Mouse (Mus musculus) mammary gland, adult 2 months (tissue): Measurements from ENCODE around the gene Tmem178. TPM values are rescaled to one million over a fixed set of nuclear protein-coding genes. Genes with fewer than 3 reads are reported as not detected.

Experiments used
- polyA plus RNA-seq: library from polyadenylated mRNA; depleted of rRNA; stranded (reverse); fragments of >200 nt; gene quantifications from 2 replicates; pipeline ENCODE4 v1.2.3, GENCODE M21; 2012; ENCODE audit warnings: low replicate concordance; rRNA removed

The Tmem178 gene
- polyA plus RNA-seq, result 0.56 and 0.62 TPM in 2 replicates

DNA sequence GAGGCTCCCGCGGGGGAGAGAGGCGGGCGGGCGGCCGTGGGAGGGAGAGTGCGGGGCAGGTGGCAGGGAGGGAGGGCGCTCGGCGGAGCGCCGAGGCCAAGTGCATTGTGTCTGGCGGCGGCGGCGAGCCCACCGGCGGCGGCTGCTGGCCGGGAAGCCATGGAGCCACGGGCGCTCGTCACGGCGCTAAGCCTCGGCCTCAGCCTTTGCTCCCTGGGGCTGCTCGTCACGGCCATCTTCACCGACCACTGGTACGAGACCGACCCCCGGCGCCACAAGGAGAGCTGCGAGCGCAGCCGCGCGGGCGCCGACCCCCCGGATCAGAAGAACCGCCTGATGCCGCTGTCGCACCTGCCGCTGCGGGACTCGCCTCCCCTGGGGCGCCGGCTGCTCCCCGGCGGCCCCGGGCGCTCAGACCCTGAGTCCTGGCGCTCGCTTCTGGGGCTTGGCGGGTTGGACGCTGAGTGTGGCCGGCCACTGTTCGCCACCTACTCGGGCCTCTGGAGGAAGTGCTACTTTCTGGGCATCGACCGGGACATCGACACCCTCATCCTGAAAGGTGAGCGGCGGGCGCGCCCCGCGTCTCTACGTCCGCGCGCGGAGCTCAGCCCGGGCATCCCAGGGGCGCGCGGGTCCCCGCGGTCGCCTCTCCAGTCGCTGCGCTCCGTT lies at the start of gene Tmem178:
TSS of gene Tmem178 (plus strand) at position 103 of the 669 bp plus-strand sequence.

Other genes starting within 250 kb of the Tmem178 start
- 15.4 and 21.2 TPM in 2 replicates for gene Map4k3, start 216.1 kb upstream of the Tmem178 start, polyA plus RNA-seq
- gene Thumpd2, start 120.5 kb downstream of the Tmem178 start, polyA plus RNA-seq, result 0.96 and 1.9 TPM in 2 replicates